Mouse (Mus musculus) forebrain, embryonic 11.5 days (tissue): ENCODE measurements at regions not wholly inside any gene's neighbourhood (a gene's known extent, or its start where the extent isn't known, plus 50 kb on each side); places are given as distances from the start of the nearest gene placed in this dataset.

Source experiments
- ATAC-seq: fragments of 200-750 bp; cut with Nextera tagmentation; replicated peaks from 2 replicates; pipeline ENCODE4 v1.8.0; 2017; ENCODE audit warnings: moderate TSS enrichment; ENCODE audit not compliant: low FRiP score
- DNase-seq: peaks from one replicate; pipeline ENCODE4 v3.0.0-alpha.2; 2017; ENCODE audit warnings: low spot score
- H3K27ac ChIP-seq: fragments of 300-500 bp; sonication (generic); 2 replicates; pipeline ENCODE4 v1.5.1; 2014; ENCODE audit warnings: low read depth, low read length
- H3K27me3 ChIP-seq: fragments of 300-500 bp; sonication (generic); 2 replicates; pipeline ENCODE4 v1.6.1; 2014; ENCODE audit warnings: mild to moderate bottlenecking, low read length, mixed read lengths; ENCODE audit not compliant: control insufficient read depth, insufficient read depth
- H3K36me3 ChIP-seq: fragments of 300-500 bp; sonication (generic); 2 replicates; pipeline ENCODE4 v1.6.1; 2014; ENCODE audit warnings: mild to moderate bottlenecking, low read length, moderate library complexity, mixed read lengths; ENCODE audit not compliant: control insufficient read depth, insufficient read depth
- H3K4me1 ChIP-seq: fragments of 300-500 bp; sonication (generic); replicated peaks from 2 replicates; pipeline ENCODE4 v1.6.1; 2014; ENCODE audit warnings: low read length, mixed read lengths; ENCODE audit not compliant: control insufficient read depth, insufficient read depth
- H3K4me2 ChIP-seq: fragments of 300-500 bp; sonication (generic); 2 replicates; pipeline ENCODE4 v1.6.1; 2014; ENCODE audit warnings: low read depth, mild to moderate bottlenecking, low read length, moderate library complexity, mixed read lengths; ENCODE audit not compliant: severe bottlenecking
- H3K4me3 ChIP-seq: fragments of 300-500 bp; sonication (generic); 2 replicates; pipeline ENCODE4 v1.5.1; 2014; ENCODE audit warnings: low read depth, low read length
- H3K9ac ChIP-seq: fragments of 300-500 bp; sonication (generic); 2 replicates; pipeline ENCODE4 v1.6.1; 2014; ENCODE audit warnings: low read length
- H3K9me3 ChIP-seq: fragments of 300-500 bp; sonication (generic); 2 replicates; pipeline ENCODE4 v1.6.1; 2016; ENCODE audit warnings: low read length, mixed read lengths; ENCODE audit not compliant: control insufficient read depth
- WGBS: fragments of 180-500 bp; shearing (Covaris S2); extraction: QIAGEN DNeasy Blood & Tissue Kit; methylation state at CpG from one replicate; pipeline ENCODE4 v1.1.7; 2014; 5-methylcytosine and 5-hydroxymethylcytosine counted together

GRCm38 (mm10) chr10:96685991-96686601 lies 69.3 kb downstream of the Btg1 start:
- H3K36me3 ChIP-seq: no peaks in the 10 kb centered on the region
- no peak for DNase-seq
- no peaks in the 10 kb centered on the region for H3K9me3 ChIP-seq
- no peaks in the 10 kb centered on the region for H3K4me1 ChIP-seq
- no peak for ATAC-seq
- no peaks in the 10 kb centered on the region for H3K27me3 ChIP-seq
- H3K27ac ChIP-seq: no peak overlapping the region
- no peak overlapping the region for H3K4me2 ChIP-seq
- H3K9ac ChIP-seq: no peak overlapping the region
- H3K4me3 ChIP-seq: no peak overlapping the region
- 83% methylated on average over 5 of the region's 5 CpGs for WGBS

DNA sequence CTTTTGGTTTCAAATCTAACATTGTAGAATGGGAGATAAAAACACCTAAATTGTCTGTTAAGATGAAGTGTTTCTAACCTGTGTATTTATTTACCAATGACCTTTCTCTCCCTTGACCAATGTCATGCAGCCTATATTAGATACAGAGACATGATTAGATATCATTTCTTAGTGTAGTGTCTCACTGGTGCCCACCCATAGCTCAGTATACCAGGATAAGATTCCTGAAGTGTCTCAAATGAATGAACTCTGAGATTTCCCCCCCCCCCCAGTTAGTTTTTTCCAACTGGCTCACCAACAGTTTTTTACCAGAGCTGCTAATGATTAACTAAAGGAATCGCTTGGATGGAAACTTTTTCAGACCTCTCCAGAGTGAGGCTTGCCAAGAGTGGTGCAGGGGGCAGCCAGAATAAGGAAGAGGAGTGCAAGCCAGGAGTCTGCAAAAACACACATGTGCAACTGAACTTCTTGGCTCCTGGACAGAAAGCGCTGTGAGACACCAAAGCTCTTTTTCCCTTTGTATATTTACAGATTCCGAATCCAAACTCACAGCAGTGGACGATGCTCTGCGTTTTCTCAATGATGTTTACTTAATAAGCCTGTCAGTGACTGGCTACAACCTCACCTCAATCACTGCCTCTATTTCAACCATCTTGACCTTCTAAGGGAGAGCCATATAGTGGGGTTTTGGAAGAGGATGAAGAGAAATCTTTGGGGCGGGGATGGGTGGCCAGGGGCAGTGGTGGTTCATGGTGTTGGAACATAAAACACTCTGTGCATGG lies 70.0 kb downstream of the Btg1 start:
- no peak overlapping the region for H3K4me3 ChIP-seq
- no peak overlapping the region for H3K4me2 ChIP-seq
- H3K4me1 ChIP-seq: no peaks in the 10 kb centered on the region
- no peak overlapping the region for H3K9ac ChIP-seq
- H3K9me3 ChIP-seq: no peaks in the 10 kb centered on the region
- no peak for ATAC-seq
- no peak overlapping the region for H3K27ac ChIP-seq
- no peak for DNase-seq
- H3K27me3 ChIP-seq: no peaks in the 10 kb centered on the region
- no peaks in the 10 kb centered on the region for H3K36me3 ChIP-seq
- 86% methylated on average over 6 of the region's 6 CpGs for WGBS

- Histone ChIP-seq H3K36me3 (no peaks in the 10 kb centered on the region), H3K4me1 (no peaks in the 10 kb centered on the region), H3K4me2 (no peak overlapping the region), H3K27me3 (no peaks in the 10 kb centered on the region), H3K27ac (no peak overlapping the region), H3K9me3 (no peaks in the 10 kb centered on the region), H3K9ac (no peak overlapping the region), H3K4me3 (no peak overlapping the region)
- no peak for DNase-seq
- no peak for ATAC-seq
- WGBS: 85% methylated on average over 1 of the region's 1 CpGs
These were observed 70.6 kb downstream of the Btg1 start for GRCm38 (mm10) chr10:96687441-96687772.

DNA sequence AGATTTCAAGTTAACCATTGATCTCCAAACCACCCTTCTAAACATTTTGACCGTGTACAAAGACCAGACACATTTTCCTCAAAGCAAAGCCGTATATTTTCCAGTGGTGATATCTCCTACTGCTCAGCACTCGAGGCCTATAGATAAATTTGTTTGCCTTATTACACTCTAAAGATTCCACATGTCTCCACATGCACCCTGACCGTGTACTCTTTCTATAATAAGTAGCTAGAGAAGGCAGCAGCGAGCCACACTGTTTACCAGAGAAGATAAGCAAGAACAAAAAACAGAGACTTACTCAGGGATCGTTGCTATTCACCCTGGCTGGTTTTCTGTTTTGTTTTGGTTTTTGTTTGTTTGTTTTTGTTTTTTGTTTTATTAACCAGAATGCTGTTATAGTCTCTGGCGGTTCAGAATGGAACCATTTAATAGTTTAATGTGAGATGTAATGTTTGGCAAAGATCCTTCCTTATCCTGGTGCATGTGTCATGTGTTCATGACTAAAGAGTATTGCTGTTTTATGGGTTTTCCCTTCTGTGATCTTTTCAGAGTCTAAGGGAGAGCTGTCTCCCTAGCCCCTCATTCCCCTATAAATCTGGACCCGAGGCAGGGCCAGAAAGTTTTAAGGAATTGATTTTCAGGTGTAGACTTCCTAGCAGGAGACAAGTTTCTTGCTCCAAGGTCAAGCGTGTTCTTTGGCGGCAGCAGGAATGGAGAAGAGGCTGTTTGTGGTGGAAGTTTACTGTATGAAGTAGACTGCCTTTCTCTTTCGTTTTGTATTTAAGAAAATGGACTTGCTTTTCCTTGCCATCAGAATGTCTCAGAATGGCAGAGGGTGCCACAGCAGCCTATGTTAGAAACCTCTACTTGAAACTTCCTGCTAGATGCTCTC lies 73.4 kb downstream of the Btg1 start:
- ATAC-seq: no peak
- Histone ChIP-seq H3K27me3 (no peaks in the 10 kb centered on the region), H3K27ac (no peak overlapping the region), H3K4me1 (no peaks in the 10 kb centered on the region), H3K4me2 (no peak overlapping the region), H3K9ac (no peak overlapping the region), H3K9me3 (no peaks in the 10 kb centered on the region), H3K4me3 (no peak overlapping the region), H3K36me3 (no peaks in the 10 kb centered on the region)
- DNase-seq: no peak
- 86% methylated on average over 11 of the region's 11 CpGs for WGBS

- Histone ChIP-seq H3K4me2 (no peak overlapping the region), H3K9me3 (no peaks in the 10 kb centered on the region), H3K4me1 (no peaks in the 10 kb centered on the region), H3K36me3 (no peaks in the 10 kb centered on the region), H3K9ac (no peak overlapping the region), H3K27ac (no peak overlapping the region), H3K4me3 (no peak overlapping the region), H3K27me3 (no peaks in the 10 kb centered on the region)
- DNase-seq: no peak
- 77% methylated on average over 2 of the region's 2 CpGs for WGBS
- ATAC-seq: no peak
These were observed 74.1 kb downstream of the Btg1 start for GRCm38 (mm10) chr10:96690868-96691302.

DNA sequence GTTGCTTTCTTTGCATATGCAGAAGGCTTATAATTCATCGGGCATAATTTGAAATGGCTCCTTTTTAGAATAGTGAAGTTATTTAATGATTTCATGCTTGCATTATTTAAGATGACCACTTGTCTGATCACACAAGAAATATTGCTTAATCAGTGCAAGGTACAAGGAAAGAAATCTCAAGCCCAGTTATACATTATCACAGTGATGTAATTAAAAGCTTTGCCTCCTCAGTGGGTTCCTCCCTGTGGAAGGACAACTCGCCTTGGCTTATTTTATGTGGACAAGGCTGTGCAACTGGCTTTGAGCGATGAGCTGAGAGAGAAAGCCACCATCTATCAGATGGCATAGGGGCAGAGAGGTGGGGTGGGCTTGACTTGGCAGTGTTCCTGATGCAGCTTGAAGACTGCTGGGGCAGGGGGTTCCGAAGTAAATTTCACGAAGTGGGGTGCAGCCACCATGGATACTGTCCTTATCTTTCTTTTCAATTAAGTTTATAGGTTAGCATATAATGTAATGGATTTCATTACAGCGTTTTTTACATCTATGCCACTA lies 74.6 kb downstream of the Btg1 start:
- no peak for DNase-seq
- Histone ChIP-seq H3K4me2 (no peak overlapping the region), H3K36me3 (no peaks in the 10 kb centered on the region), H3K4me1 (no peaks in the 10 kb centered on the region), H3K9ac (no peak overlapping the region), H3K9me3 (no peaks in the 10 kb centered on the region), H3K4me3 (no peak overlapping the region), H3K27me3 (no peaks in the 10 kb centered on the region), H3K27ac (no peak overlapping the region)
- 90% methylated on average over 6 of the region's 6 CpGs for WGBS
- ATAC-seq: no peak

GRCm38 (mm10) chr10:96692821-96693220 lies 76.0 kb downstream of the Btg1 start:
- H3K4me2 ChIP-seq: no peak overlapping the region
- no peaks in the 10 kb centered on the region for H3K4me1 ChIP-seq
- H3K36me3 ChIP-seq: no peaks in the 10 kb centered on the region
- no peaks in the 10 kb centered on the region for H3K27me3 ChIP-seq
- H3K9ac ChIP-seq: no peak overlapping the region
- no peak overlapping the region for H3K4me3 ChIP-seq
- no peaks in the 10 kb centered on the region for H3K9me3 ChIP-seq
- 88% methylated on average over 7 of the region's 7 CpGs for WGBS
- no peak overlapping the region for H3K27ac ChIP-seq
- no peak for ATAC-seq
- DNase-seq: no peak

DNA sequence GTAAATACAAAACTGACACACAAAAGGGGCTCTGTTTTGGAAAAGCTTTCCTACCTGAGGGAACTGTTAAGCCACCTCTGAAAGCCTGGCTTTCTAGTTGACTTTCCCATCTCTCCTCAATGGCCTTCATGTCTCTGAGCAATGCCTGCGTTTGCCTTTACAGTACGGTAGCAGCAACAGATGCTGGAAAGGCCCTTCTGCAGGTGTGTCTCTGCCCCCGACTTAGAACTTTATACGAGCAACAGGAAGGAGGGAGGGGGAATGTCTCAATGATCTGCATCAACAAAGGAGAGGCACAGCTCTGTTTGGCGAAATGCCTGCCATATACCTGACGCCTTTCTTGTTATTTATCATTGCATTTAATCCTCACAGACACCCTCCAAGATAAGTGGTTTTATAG lies 77.0 kb downstream of the Btg1 start:
- Histone ChIP-seq H3K27me3 (no peaks in the 10 kb centered on the region), H3K9ac (no peak overlapping the region), H3K4me2 (no peak overlapping the region), H3K36me3 (no peaks in the 10 kb centered on the region), H3K9me3 (no peaks in the 10 kb centered on the region), H3K27ac (no peak overlapping the region), H3K4me1 (no peaks in the 10 kb centered on the region), H3K4me3 (no peak overlapping the region)
- DNase-seq (no peak), ATAC-seq (no peak)
- WGBS: 86% methylated on average over 6 of the region's 6 CpGs
